In genomic region chr16:36874583-36875275, GRCm38 (mm10) we compare ENCODE assay signal across 7 mouse cellular contexts. TPM values are rescaled to one million over a fixed set of nuclear protein-coding genes. Genes with fewer than 3 reads are reported as not detected.
DNase-seq lines count a peak whose midpoint lies in the region; ATAC-seq lines count a peak whose summit lies in the region.

TSS of gene Eaf2 (minus strand) at chr16:36875003.
TSS of gene Golgb1 (plus strand) at chr16:36875140.

- H3K27ac ChIP-seq in embryonic facial prominence, embryonic 11.5 days (replicated peaks; ENCODE audit: low read depth, low read length): peak within 1 kb of the TSS; percentile 56; the same call in 1 of the 2 replicates
- H3K27ac ChIP-seq in limb, embryonic 10.5 days: peak within 1 kb of the TSS; percentile 90
- H3K27ac ChIP-seq in midbrain, embryonic 13.5 days: peak within 1 kb of the TSS; percentile 82

- H3K27me3 ChIP-seq in embryonic facial prominence, embryonic 11.5 days (ENCODE audit: control insufficient read depth, insufficient read depth, low read length): no peaks in the 10 kb centered on the region
- no peaks in the 10 kb centered on the region for H3K27me3 ChIP-seq in limb, embryonic 10.5 days (ENCODE audit: low read depth, poor library complexity, severe bottlenecking)
- H3K27me3 ChIP-seq in midbrain, embryonic 13.5 days: no peaks in the 10 kb centered on the region

- no peaks in the 10 kb centered on the region for H3K9me3 ChIP-seq in embryonic facial prominence, embryonic 11.5 days (replicated peaks; ENCODE audit: control insufficient read depth, low read length)
- H3K9me3 ChIP-seq in limb, embryonic 10.5 days (replicated peaks): no peaks in the 10 kb centered on the region
- H3K9me3 ChIP-seq in midbrain, embryonic 13.5 days: no peaks in the 10 kb centered on the region

- ATAC-seq in embryonic facial prominence, embryonic 11.5 days (replicated peaks; ENCODE audit: insufficient number of reproducible peaks, low FRiP score, low TSS enrichment, low read depth): peak; percentile 100
- peak; percentile 95 for ATAC-seq in granulocyte monocyte progenitor cell, adult 5-6 weeks (replicated peaks; ENCODE audit: poor library complexity, severe bottlenecking)
- ATAC-seq in midbrain, embryonic 13.5 days: peak; percentile 100

- DNase-seq in adrenal gland, postnatal 14 days: peak; percentile 98
- peak; percentile 99 for DNase-seq in embryonic facial prominence, embryonic 11.5 days (ENCODE audit: low spot score)
- DNase-seq in kidney, adult 11 months: peak; percentile 100
- peak; percentile 92 for DNase-seq in limb, embryonic 10.5 days (ENCODE audit: low spot score)
- peak; percentile 89 for DNase-seq in spleen, adult 12 weeks (ENCODE audit: low spot score)

- H3K4me3 ChIP-seq in embryonic facial prominence, embryonic 11.5 days (ENCODE audit: low read depth, low read length): peak within 1 kb of the TSS; percentile 88
- H3K4me3 ChIP-seq in limb, embryonic 10.5 days: peak within 1 kb of the TSS; percentile 96
- peak within 1 kb of the TSS; percentile 83 for H3K4me3 ChIP-seq in midbrain, embryonic 13.5 days (replicated peaks)

- H3K36me3 ChIP-seq in embryonic facial prominence, embryonic 11.5 days (replicated peaks; ENCODE audit: control insufficient read depth, insufficient read depth, low read depth, low read length): no peaks in the 10 kb centered on the region
- peaks cover 32% of the 10 kb centered on the region for H3K36me3 ChIP-seq in limb, embryonic 10.5 days
- H3K36me3 ChIP-seq in midbrain, embryonic 13.5 days: peaks cover 15% of the 10 kb centered on the region

- H3K4me2 ChIP-seq in embryonic facial prominence, embryonic 11.5 days (ENCODE audit: low read depth, low read length): peak within 1 kb of the TSS; percentile 71
- H3K4me2 ChIP-seq in midbrain, embryonic 13.5 days (replicated peaks): peak within 1 kb of the TSS; percentile 81

- under 1% methylated on average over 43 of the region's 43 CpGs for WGBS in embryonic facial prominence, embryonic 11.5 days
- under 1% methylated on average over 43 of the region's 43 CpGs for WGBS in limb, embryonic 10.5 days
- under 1% methylated on average over 43 of the region's 43 CpGs for WGBS in midbrain, embryonic 13.5 days

- no peaks in the 10 kb centered on the region for H3K4me1 ChIP-seq in embryonic facial prominence, embryonic 11.5 days (ENCODE audit: control insufficient read depth, insufficient read depth, low read length)
- peaks cover 13% of the 10 kb centered on the region for H3K4me1 ChIP-seq in limb, embryonic 10.5 days
- peaks cover 31% of the 10 kb centered on the region for H3K4me1 ChIP-seq in midbrain, embryonic 13.5 days (replicated peaks)

- H3K9ac ChIP-seq in embryonic facial prominence, embryonic 11.5 days (replicated peaks; ENCODE audit: low read length): peak within 1 kb of the TSS; percentile 82
- H3K9ac ChIP-seq in midbrain, embryonic 13.5 days (replicated peaks): peak within 1 kb of the TSS; percentile 91

RNA-seq across cellular contexts. Expression of gene Eaf2, which starts in this region (rescaled TPM):
- 2.1 and 2.4 TPM in 2 replicates for total RNA-seq in adrenal gland, postnatal 14 days (2021)
- polyA plus RNA-seq in embryonic facial prominence, embryonic 11.5 days (2014; fragmentation: Nextera tagmentation; extraction: Ambion mirVana): 1.7 and 1.8 TPM in 2 replicates
- 2.8 TPM in 1 of 2 replicates, not detected in the other for total RNA-seq in granulocyte monocyte progenitor cell, adult 5-6 weeks (2014; fragmentation: Nextera tagmentation)
- total RNA-seq in granulocyte monocyte progenitor cell, adult 5-6 weeks (2017): not detected in 2 replicates
- 1.1 and 1.7 TPM in 2 replicates for polyA plus RNA-seq in limb, embryonic 10.5 days (2016; fragmentation: Nextera tagmentation; extraction: Ambion mirVana)
- polyA plus RNA-seq in midbrain, embryonic 13.5 days (2015; fragmentation: Nextera tagmentation; extraction: Ambion mirVana): 0.73 and 0.89 TPM in 2 replicates

RNA-seq across cellular contexts. Expression of gene Golgb1, which starts in this region (rescaled TPM):
- total RNA-seq in adrenal gland, postnatal 14 days (2021): 59.7 and 63.3 TPM in 2 replicates
- polyA plus RNA-seq in embryonic facial prominence, embryonic 11.5 days (2014; fragmentation: Nextera tagmentation; extraction: Ambion mirVana): 70.7 and 77.8 TPM in 2 replicates
- total RNA-seq in granulocyte monocyte progenitor cell, adult 5-6 weeks (2014; fragmentation: Nextera tagmentation): 31.5 and 39.4 TPM in 2 replicates
- total RNA-seq in granulocyte monocyte progenitor cell, adult 5-6 weeks (2017): 32.4 and 59.6 TPM in 2 replicates
- 59.4 and 72.0 TPM in 2 replicates for polyA plus RNA-seq in limb, embryonic 10.5 days (2016; fragmentation: Nextera tagmentation; extraction: Ambion mirVana)
- polyA plus RNA-seq in midbrain, embryonic 13.5 days (2015; fragmentation: Nextera tagmentation; extraction: Ambion mirVana): 91.6 and 97.5 TPM in 2 replicates

Comparison
In these comparisons a context has a peak if more than half of its experiments do, and no peak if none do; other contexts are left out.
1. Peak in every context shown above with its lines: DNase-seq, ATAC-seq, H3K4me3 ChIP-seq and H3K27ac ChIP-seq.